Mouse (Mus musculus) hindbrain, embryonic 14.5 days (tissue): Measurements from ENCODE around the gene Hsd17b13. TPM values are rescaled to one million over a fixed set of nuclear protein-coding genes. Genes with fewer than 3 reads are reported as not detected.
A peak's percentile ranks its signal among the peaks of the same experiment; 100 is the strongest.
"Not testable (repeated sequence)": the region's sequence is repeated elsewhere in the genome, so short reads cannot be mapped to it uniquely, and the experiment has no call there.

Experiments used
- ATAC-seq: fragments of 200-750 bp; cut with Nextera tagmentation; 2 replicates; pipeline ENCODE4 v1.8.0; 2017; ENCODE audit warnings: moderate number of reproducible peaks, mild to moderate bottlenecking, moderate TSS enrichment, moderate library complexity; ENCODE audit not compliant: low FRiP score
- DNase-seq: peaks from one replicate; pipeline ENCODE4 v3.0.0-alpha.2; 2015; ENCODE audit warnings: low spot score
- H3K27ac ChIP-seq: fragments of 300-500 bp; sonication (generic); 2 replicates; pipeline ENCODE4 v1.5.1; 2014; ENCODE audit warnings: mild to moderate bottlenecking, moderate library complexity
- H3K27me3 ChIP-seq: fragments of 300-500 bp; sonication (generic); 2 replicates; pipeline ENCODE4 v1.6.1; 2014; ENCODE audit warnings: mild to moderate bottlenecking, low read length, mixed read lengths; ENCODE audit not compliant: control insufficient read depth, insufficient read depth
- H3K36me3 ChIP-seq: fragments of 300-500 bp; sonication (generic); replicated peaks from 2 replicates; pipeline ENCODE4 v1.6.1; 2014; ENCODE audit not compliant: control insufficient read depth, insufficient read depth
- H3K4me1 ChIP-seq: fragments of 300-500 bp; sonication (generic); replicated peaks from 2 replicates; pipeline ENCODE4 v1.6.1; 2014; ENCODE audit warnings: antibody characterized with exemption, low read length, mixed read lengths; ENCODE audit not compliant: control insufficient read depth, insufficient read depth
- H3K4me2 ChIP-seq: fragments of 300-500 bp; sonication (generic); replicated peaks from 2 replicates; pipeline ENCODE4 v1.6.1; 2014; ENCODE audit warnings: mild to moderate bottlenecking, moderate library complexity
- H3K4me3 ChIP-seq: fragments of 300-500 bp; sonication (generic); replicated peaks from 2 replicates; pipeline ENCODE4 v1.5.1; 2014; ENCODE audit warnings: mild to moderate bottlenecking, low read length
- H3K9ac ChIP-seq: fragments of 300-500 bp; sonication (generic); 2 replicates; pipeline ENCODE4 v1.6.1; 2014
- H3K9me3 ChIP-seq: fragments of 300-500 bp; sonication (generic); 2 replicates; pipeline ENCODE4 v1.6.1; 2016; ENCODE audit warnings: low read length; ENCODE audit not compliant: control insufficient read depth
- WGBS: fragments of 180-500 bp; shearing (Covaris S2); extraction: QIAGEN DNeasy Blood & Tissue Kit; methylation state at CpG from one replicate; pipeline ENCODE4 v1.1.7; 2014; 5-methylcytosine and 5-hydroxymethylcytosine counted together
- polyA plus RNA-seq: library from polyadenylated mRNA; unstranded; fragments of >200 nt; fragmentation: Nextera tagmentation; extraction: Ambion mirVana; gene quantifications from 2 replicates; pipeline ENCODE4 v1.2.1, GENCODE M21; 2014

Gene Hsd17b13
- polyA plus RNA-seq, 1 experiment from 2014 or later: not detected

DNA sequence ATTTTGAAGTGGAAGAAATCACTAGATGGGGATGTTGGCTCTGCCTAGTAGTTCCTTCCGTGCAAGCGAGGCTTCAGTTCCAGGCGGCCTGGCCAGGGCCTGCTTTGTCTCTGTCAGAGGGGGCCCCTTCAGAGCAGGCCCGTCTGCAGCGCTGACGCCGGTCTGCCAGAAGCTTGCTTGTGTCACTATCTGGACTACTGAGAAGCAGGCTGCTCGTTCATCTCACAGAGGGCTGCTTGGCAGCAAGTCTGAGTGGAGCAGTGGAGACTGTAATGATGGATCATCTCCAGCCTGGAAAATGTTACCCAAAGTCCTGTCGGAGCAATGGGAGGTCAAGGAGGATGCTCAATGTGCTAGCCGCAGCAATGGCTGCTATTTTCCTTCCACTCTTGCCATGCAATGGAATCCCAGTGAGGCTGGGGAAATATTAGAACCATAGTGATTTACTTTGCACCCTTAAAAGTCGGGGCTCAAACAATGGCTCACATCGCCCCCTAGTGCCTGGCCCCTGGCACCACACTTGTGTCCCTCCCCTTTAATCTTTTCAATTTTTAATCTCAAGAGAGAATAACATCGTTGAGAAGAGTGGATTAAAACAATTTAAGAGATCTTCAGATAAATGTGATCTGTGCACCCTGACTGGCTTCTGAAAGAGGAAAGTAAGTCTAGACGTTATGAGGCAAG is 40.2 kb downstream of the Hsd17b13 start:
- no peak overlapping the region for H3K9ac ChIP-seq
- no peak overlapping the region for H3K4me2 ChIP-seq
- 27% methylated on average over 14 of the region's 14 CpGs for WGBS
- no peak overlapping the region for H3K4me3 ChIP-seq
- peaks cover 13% of the 10 kb centered on the region for H3K27me3 ChIP-seq
- peak; percentile 47 for DNase-seq
- no peaks in the 10 kb centered on the region for H3K9me3 ChIP-seq
- peaks cover 11% of the 10 kb centered on the region for H3K4me1 ChIP-seq
- H3K27ac ChIP-seq: 0 out of 2 replicates have a peak overlapping the region, but pooled peaks have one; percentile 5
- ATAC-seq: peak; percentile 68
- H3K36me3 ChIP-seq: no peaks in the 10 kb centered on the region

GRCm38 (mm10) chr5:103931924-103932323 is 45.3 kb downstream of the Hsd17b13 start:
- H3K4me2 ChIP-seq, DNase-seq, H3K4me1 ChIP-seq, ATAC-seq, H3K27ac ChIP-seq, H3K36me3 ChIP-seq, H3K27me3 ChIP-seq, H3K9ac ChIP-seq, H3K4me3 ChIP-seq, H3K9me3 ChIP-seq: not testable (repeated sequence)

DNA sequence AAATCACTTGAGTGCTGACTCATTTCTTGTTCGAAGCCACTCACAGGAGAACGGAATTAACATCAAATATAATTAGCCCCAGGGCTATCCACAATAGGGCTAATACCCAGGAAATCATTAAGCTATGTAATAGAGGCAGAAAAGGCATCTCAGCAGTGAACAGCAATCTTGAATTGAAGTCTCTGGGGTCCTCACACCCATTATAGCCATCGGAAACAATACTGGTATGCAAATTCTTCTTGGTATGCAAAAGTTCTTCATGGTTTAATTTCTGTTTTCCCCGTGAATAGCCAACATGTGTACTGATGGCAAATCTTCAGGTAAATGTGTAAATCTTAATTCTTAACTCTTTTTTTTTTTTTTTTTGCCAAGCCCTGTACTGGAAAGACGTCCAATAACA is 46.7 kb downstream of the Hsd17b13 start:
- WGBS: 36% methylated on average over 5 of the region's 5 CpGs
- ATAC-seq (no peak), DNase-seq (no peak)
- no peaks in the 10 kb centered on the region for H3K27me3 ChIP-seq
- no peak overlapping the region for H3K9ac ChIP-seq
- no peaks in the 10 kb centered on the region for H3K4me1 ChIP-seq
- H3K4me2 ChIP-seq: no peak overlapping the region
- H3K27ac ChIP-seq: no peak overlapping the region
- no peaks in the 10 kb centered on the region for H3K36me3 ChIP-seq
- no peak overlapping the region for H3K4me3 ChIP-seq
- no peaks in the 10 kb centered on the region for H3K9me3 ChIP-seq

- Histone ChIP-seq H3K4me2 (no peak overlapping the region), H3K4me3 (no peak overlapping the region), H3K9me3 (no peaks in the 10 kb centered on the region), H3K36me3 (no peaks in the 10 kb centered on the region), H3K9ac (no peak overlapping the region), H3K27me3 (no peaks in the 10 kb centered on the region), H3K4me1 (no peaks in the 10 kb centered on the region), H3K27ac (no peak overlapping the region)
- ATAC-seq (no peak), DNase-seq (no peak)
- WGBS: 92% methylated on average over 7 of the region's 7 CpGs
Measured at GRCm38 (mm10) chr5:103928196-103928550, 49.0 kb downstream of the Hsd17b13 start.

DNA sequence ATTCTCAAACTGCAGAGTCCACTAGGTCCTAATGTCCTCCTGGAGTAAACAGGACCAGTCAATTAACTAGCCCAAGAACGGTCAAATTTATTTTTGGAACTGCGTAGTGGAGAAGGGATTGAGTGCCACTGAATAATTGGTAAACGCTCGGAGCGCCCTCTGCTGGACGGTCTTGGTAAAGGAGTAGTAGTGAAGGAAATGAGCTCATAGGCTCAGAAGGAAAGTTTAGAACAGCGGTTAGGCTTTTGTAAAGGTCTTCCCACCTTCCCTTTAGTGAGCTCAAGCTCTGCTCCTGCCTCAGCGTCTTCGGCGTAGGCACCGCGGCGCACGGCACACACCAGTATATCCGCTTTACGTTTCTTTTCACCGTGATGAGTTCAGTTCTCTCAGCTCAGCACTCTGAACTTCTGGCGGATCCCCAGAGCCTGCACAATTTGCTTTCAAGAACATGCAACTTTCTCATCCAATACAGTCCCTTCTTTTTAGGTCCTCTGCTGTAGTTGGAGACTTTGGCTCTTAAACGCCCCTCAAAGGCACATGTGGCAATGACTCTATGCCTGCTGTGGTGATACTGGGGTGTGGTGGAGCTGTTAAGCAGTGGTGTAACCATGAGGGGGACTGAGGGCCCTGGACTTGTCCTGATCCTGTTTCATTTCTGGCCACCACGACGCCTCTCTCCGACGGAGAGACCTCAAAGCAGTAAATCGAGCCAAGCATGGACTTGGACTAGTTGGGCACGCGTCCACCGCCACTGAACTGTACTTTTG is 49.6 kb downstream of the Hsd17b13 start:
- no peak overlapping the region for H3K4me3 ChIP-seq
- no peak overlapping the region for H3K27ac ChIP-seq
- H3K4me2 ChIP-seq: peak overlapping the region; percentile 26; the same call in 1 of the 2 replicates

GRCm38 (mm10) chr5:103926398-103926797 is 50.8 kb downstream of the Hsd17b13 start:
- 75% methylated on average over 12 of the region's 12 CpGs for WGBS
- Histone ChIP-seq H3K4me2 (no peak overlapping the region), H3K4me3 (no peak overlapping the region), H3K9ac (no peak overlapping the region), H3K36me3 (no peaks in the 10 kb centered on the region), H3K27ac (no peak overlapping the region), H3K27me3 (no peaks in the 10 kb centered on the region), H3K4me1 (no peaks in the 10 kb centered on the region), H3K9me3 (no peaks in the 10 kb centered on the region)
- DNase-seq: no peak
- ATAC-seq: no peak

More for the DNA sequence above, 49.6 kb downstream of the Hsd17b13 start:
- H3K27me3 ChIP-seq: no peaks in the 10 kb centered on the region
- H3K9me3 ChIP-seq: no peaks in the 10 kb centered on the region
- H3K9ac ChIP-seq: no peak overlapping the region
- WGBS: 28% methylated on average over 27 of the region's 27 CpGs
- ATAC-seq: peak; percentile 59; the same call in 1 of the 2 replicates
- peak; percentile 96 for DNase-seq
- no peaks in the 10 kb centered on the region for H3K36me3 ChIP-seq
- H3K4me1 ChIP-seq: no peaks in the 10 kb centered on the region

GRCm38 (mm10) chr5:103923755-103924154 is 53.5 kb downstream of the Hsd17b13 start:
- no peaks in the 10 kb centered on the region for H3K27me3 ChIP-seq
- WGBS: 91% methylated on average over 2 of the region's 2 CpGs
- DNase-seq: no peak
- H3K4me3 ChIP-seq: no peak overlapping the region
- H3K36me3 ChIP-seq: no peaks in the 10 kb centered on the region
- H3K27ac ChIP-seq: no peak overlapping the region
- H3K9me3 ChIP-seq: no peaks in the 10 kb centered on the region
- H3K9ac ChIP-seq: no peak overlapping the region
- ATAC-seq: no peak
- no peak overlapping the region for H3K4me2 ChIP-seq
- no peaks in the 10 kb centered on the region for H3K4me1 ChIP-seq

DNA sequence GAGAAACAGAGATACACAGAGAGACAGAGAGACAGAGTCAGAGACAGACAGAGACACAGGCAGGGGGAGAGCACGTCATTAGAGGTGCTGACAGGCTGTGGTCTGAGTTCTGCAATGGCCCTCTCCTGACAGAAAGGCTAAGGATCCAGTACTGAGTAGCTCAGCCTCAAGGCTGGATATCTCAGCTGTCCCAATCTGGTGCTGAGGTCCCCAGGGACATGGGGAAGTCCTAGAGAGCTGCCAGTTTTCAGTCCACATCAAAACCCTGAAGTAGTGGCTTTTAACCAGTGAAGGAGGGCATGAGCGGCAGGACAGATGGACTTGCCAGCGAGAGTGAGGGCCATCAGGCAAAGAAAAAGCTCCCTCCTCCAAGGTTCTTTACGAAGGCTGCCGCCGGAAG is 54.1 kb downstream of the Hsd17b13 start:
- Histone ChIP-seq H3K4me2 (no peak overlapping the region), H3K27ac (no peak overlapping the region), H3K27me3 (no peaks in the 10 kb centered on the region), H3K9me3 (no peaks in the 10 kb centered on the region), H3K4me1 (no peaks in the 10 kb centered on the region), H3K4me3 (no peak overlapping the region), H3K36me3 (no peaks in the 10 kb centered on the region), H3K9ac (no peak overlapping the region)
- DNase-seq (no peak), ATAC-seq (no peak)
- WGBS: 77% methylated on average over 6 of the region's 6 CpGs

DNA sequence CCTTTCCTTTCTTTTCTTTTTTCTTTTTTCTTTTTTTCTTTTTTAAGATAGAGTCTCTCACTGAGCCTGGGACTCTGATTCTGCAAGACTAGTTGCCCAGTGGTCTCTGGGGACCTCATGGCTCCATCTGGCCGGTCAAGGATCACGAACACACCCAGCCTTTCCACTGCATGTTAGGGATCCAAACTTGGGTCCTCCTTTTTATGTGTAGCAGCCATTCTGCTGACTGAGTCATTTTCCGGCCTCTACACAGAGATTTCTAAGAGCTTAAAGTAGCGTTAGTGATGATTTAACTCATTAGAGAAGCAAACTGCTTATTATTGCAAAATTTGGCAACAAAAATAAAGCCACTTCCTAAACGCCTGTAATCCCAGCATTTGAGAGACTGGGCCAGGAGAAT is 54.8 kb downstream of the Hsd17b13 start:
- Histone ChIP-seq H3K36me3 (no peaks in the 10 kb centered on the region), H3K27me3 (no peaks in the 10 kb centered on the region), H3K27ac (no peak overlapping the region), H3K4me1 (no peaks in the 10 kb centered on the region), H3K4me2 (no peak overlapping the region), H3K9ac (no peak overlapping the region), H3K9me3 (no peaks in the 10 kb centered on the region), H3K4me3 (no peak overlapping the region)
- no peak for ATAC-seq
- no peak for DNase-seq
- WGBS: 77% methylated on average over 5 of the region's 5 CpGs
